Mouse (Mus musculus) monocyte, adult 5-6 weeks (primary cell): ENCODE results near the gene Cntrob. TPM values are rescaled to one million over a fixed set of nuclear protein-coding genes. Genes with fewer than 3 reads are reported as not detected.
"Not testable (repeated sequence)": the region's sequence is repeated elsewhere in the genome, so short reads cannot be mapped to it uniquely, and the experiment has no call there.

Source experiments
- ATAC-seq: fragments of 153-309, 156-312 bp; replicated peaks from 2 replicates; pipeline ENCODE4 v1.8.0; 2017; ENCODE audit warnings: mild to moderate bottlenecking; ENCODE audit not compliant: low TSS enrichment, insufficient number of reproducible peaks, severe bottlenecking, poor library complexity, low FRiP score
- total RNA-seq: library from RNA; stranded (forward); fragments of 200-1000, 200-491, 200-594 nt; gene quantifications from 3 replicates; pipeline ENCODE4 v1.2.3, GENCODE M21; 2017

Gene Cntrob
- total RNA-seq, 1 experiment from 2014 or later = 5.8 TPM

DNA sequence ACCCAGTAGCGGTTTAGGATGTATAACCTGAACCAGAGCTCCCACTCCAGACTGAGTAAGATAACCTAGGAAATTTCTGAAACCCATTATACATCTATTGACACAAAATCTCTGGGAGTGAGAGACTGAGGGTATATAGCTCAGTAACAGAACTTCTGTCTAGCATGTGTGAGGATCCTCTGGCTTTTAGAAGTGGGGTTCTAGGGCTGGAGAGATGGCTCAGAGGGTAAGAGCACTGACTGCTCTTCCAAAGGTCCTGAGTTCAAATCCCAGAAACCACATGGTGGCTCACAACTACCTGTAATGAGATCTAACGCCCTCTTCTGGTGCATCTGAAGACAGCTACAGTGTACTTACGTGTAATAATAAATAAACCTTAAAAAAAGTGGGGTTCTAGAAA lies 5.6 kb downstream of the Cntrob start:
- ATAC-seq = not testable (repeated sequence)

- no peak for ATAC-seq
Measured at GRCm38 (mm10) chr11:69316361-69316760, 7.2 kb downstream of the Cntrob start.

DNA sequence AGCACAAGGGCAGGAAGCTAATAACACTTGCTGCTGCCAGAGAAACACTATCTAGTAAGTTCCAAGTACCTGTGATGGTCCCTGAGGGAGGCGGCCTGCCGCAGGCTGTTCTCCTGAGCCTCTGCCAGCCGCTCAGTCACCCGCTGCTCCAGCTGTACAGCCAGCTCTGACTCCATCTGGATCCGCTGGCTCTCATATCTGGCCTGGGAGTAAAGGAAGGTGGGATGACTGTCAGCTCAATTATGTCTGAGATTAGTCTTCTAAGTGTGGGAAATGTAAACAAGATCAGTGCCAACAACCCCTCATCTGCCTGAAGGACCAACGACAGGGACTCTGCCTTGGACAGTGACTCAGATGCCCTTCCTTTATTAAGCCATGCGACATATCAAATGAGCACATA lies 12.3 kb downstream of the Cntrob start:
- ATAC-seq = no peak

- ATAC-seq = no peak
Measured at GRCm38 (mm10) chr11:69306039-69306438, 17.5 kb downstream of the Cntrob start.

DNA sequence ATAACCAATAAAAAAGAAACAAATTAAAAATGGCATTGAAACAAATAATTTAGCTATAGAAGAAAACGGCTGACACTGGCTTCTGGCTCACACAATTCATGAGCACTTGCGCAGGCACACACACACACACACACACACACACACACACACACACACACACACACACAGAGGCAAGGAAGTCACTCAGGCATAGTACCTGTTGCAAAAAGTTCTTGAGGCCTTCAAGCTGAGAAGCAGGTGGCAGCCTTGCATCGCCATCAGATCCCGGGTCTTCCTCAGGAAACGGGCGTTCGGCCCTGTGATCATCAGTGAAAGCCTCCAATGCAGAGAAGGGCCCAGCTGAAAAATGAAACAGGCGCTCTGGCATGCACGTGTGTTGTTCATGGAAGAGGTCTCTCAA lies 18.3 kb downstream of the Cntrob start:
- ATAC-seq = no peak

DNA sequence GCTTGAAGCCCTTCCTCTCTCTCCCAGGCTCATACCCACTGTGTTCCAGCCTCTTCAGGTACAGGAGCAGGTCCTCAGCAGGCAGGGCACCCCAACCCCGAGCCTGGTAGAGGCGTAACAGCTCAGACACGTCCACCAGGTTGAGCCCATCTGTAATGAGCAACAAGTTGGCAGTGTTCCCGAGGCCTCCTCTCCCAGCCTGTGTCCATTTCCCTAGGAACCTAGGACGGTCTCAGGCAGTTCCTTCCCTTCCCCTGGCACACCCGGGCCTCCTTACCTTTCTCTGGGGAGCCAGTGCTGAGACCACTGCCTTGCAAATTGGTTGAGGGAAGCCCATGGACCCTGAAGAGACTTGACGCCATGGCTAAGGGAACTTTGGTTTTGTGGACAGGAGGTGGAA lies 20.8 kb downstream of the Cntrob start:
- ATAC-seq = no peak

GRCm38 (mm10) chr11:69298231-69298630 lies 25.3 kb downstream of the Cntrob start:
- no peak for ATAC-seq

- no peak for ATAC-seq
Measured at GRCm38 (mm10) chr11:69297799-69298198, 25.8 kb downstream of the Cntrob start.

DNA sequence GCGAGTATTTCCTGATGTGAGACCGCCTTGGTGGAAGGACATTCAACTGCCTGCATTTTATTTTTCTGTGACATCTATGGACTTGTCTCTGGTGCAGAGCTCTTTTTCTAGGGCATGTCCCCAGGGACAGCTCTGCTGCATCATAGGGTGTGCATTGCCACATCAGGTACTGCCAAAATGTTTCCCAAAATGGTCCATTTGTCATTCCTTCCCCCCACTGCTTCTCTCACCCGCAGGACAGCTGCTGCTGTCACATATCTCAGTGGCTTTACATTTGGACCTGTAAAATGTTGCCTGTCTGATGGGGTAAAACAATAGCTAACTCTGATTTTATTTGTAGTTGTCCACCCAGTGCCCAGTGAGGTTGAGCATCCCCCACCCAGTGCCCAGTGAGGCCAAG lies 28.3 kb downstream of the Cntrob start:
- no peak for ATAC-seq

GRCm38 (mm10) chr11:69291111-69291510 lies 32.5 kb downstream of the Cntrob start:
- ATAC-seq = no peak

DNA sequence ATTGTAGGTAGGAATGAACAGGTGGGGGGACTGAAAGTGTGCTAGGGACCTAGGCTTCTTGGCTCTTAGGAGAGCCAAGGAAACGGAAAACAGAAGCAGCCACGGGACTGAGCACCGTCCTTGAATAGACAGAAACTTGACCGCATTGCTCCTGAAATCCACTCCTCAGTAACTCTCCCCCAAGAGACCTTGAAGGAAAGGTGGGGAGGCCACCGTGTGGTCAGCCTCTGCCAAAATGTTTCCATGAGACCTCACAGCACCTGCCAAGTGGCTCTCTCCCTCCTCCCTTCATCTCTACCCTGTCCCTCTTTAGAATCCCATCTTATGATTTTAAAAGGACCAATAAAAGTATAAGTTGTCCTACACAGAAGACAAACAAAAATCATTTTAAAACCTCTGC lies 46.3 kb downstream of the Cntrob start:
- ATAC-seq = no peak

- no peak for ATAC-seq
Measured at GRCm38 (mm10) chr11:69276081-69276480, 47.5 kb downstream of the Cntrob start.

DNA sequence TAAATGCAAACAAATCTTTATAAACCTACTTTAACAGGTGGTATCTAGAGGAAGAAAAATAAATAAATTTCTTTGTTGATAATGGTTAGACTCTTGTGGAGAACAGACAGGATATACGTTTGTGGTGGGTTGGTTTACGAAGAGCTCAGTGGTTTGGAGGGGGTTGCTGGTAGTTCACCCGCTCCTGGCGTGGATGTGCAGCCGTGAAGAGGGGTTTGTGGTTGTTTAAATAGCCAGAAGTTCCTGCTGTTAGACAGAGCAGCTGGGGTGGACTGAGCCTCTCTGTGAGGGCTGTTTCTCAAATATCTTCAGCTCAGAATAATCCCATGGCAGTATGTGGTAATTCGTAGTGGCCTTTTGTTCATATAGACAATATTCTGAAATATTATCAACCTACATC lies 47.9 kb downstream of the Cntrob start:
- no peak for ATAC-seq

GRCm38 (mm10) chr11:69272122-69272740 lies 51.3 kb downstream of the Cntrob start:
- ATAC-seq = peak; percentile 62

DNA sequence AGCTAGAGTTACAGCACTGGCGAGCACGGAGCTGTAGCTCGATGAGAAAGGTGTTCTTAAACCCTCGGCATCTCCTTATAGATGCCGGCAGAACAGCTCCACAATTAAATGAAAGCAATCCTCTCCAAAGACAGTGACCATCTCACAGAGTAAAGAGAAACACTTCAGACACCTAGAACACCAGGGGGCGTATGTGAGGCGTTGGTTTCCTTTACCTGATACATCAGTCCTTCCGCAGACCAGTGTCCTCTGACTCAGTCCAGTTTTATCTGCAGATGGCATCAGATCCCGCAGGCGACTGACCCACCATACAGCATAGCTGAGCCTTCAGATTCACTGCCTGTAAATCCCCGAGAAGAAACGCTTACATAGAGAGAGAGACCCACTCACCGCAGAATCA lies 54.0 kb downstream of the Cntrob start:
- peak; percentile 62 for ATAC-seq

GRCm38 (mm10) chr11:69268100-69268499 lies 55.5 kb downstream of the Cntrob start:
- no peak for ATAC-seq

GRCm38 (mm10) chr11:69267341-69267740 lies 56.2 kb downstream of the Cntrob start:
- ATAC-seq = 0 out of 2 replicates have a peak, but pooled peaks have one; percentile 18

- ATAC-seq = no peak
Measured at GRCm38 (mm10) chr11:69266253-69266652, 57.3 kb downstream of the Cntrob start.

GRCm38 (mm10) chr11:69265410-69265809 lies 58.2 kb downstream of the Cntrob start:
- no peak for ATAC-seq

DNA sequence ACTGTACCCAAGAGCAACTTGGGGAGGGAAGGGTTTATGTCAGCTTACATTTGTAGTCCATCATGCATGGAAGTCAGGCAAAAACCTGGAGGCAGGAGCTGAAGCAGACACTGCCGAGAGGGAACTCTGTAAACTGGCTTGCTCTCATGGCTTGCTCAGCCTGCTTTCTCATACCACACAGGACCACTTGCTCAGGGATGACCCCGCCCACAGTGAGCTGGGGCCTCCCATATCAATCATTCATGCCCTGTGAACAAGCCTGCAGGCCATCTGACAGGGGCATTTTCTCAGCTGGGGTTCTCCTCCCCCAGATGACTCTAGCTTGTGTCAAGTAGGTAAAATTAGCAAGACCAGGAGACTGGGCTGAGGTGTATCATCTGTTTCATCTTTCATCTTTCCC lies 59.3 kb downstream of the Cntrob start:
- ATAC-seq = no peak

DNA sequence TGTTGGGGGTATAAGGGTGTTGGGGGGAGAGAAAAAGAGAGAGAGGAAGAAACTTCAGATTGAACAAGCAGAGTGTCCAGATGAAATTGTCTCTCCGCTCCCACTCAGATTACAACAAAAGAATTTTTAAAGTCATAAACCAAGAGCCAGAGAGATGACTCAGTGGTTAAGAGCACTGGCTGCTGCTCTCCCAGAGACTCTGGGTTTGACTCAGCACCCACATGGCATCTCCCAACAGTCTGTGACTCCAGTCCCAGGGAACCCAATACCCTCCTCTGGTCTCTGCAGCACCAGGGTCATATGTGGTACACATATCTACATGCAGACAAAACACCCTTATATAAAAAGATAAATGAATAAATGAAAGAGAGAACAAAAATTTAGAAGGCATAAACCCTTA lies 63.5 kb downstream of the Cntrob start:
- ATAC-seq = no peak
